Mouse (Mus musculus): ENCODE data around the gene Dppa5a.

Gene Dppa5a

DNA sequence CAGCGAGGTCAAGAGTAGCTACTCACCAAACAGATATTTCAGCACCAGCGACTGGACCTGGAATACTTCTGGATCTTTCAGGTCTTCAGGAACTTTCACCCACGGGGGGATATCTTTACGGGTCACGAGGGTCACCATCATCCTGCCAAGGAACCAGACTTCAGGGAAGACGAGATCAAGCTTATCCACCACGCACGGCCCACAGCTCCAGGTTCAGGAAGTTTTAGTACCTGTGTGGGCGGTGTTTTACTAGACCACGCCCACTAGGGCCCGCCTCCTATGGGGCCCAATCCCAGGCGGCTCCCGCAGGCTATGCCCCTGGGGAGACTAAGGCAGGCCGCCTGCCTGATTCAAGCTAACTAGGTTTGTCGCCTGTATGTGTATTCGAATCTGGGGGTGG is at the start of gene Dppa5a:
Gene Dppa5a (minus strand): TSS at position 219 of the 400 bp plus-strand sequence.
- peak; percentile 1 for DNase-seq

DNA sequence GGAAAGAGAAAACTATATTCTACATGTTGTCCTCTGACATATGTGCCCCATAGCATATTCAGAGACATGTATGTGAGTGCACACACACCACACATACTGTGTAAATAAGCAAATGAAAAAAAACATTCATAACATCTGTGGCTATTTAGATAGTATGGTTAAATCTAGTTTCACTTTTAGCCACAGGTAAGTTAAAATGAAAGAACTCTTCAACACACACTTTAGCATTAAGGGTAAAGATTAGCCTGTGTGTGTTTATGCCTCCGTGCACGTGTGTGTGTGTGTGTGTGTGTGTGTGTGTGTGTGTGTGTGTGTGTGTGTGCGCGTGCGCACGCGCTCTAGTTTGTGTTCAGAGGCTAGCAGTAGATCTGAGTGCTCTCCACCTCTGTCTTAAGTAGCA is 33.6 kb upstream of the Dppa5a start:
- no peak for DNase-seq

DNA sequence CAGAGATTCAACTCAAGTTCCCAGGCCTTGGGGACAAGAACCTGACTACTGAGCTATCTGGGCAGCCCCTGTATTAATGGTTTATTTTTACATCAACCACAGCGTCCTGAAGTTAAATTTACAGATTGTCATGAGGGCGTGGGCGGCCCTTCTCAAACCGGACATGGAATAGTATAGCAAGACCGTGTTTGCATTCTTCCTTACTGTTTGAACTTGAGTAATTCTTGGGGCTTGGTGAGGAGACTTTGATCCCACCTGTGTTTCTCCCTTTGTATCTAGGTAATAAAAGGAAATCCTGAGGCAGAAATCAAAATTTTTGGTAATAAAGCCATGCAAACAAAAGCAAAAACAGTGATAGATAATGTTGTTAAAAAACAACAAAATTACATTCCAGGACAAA is 32.6 kb upstream of the Dppa5a start:
- no peak for DNase-seq

DNA sequence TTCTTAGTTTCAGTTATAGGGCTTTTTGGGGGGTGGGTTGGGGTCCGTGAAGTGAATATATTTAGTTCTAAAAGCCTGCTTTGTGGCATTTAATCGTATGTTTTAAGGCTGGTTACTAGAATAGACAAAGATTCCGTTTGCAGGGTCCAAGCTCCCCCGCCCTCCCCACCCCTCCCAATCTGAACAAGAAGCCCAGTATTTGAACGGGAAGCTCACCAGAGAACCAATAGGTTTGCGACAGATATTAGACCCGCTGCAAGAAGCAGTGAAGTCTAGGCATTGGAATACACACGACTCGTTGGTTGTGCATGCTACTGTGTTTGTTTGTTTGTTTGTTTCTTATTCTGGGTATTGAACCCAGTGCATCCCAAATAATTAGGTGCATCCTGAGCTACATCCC is 28.5 kb upstream of the Dppa5a start:
- no peak for DNase-seq

DNA sequence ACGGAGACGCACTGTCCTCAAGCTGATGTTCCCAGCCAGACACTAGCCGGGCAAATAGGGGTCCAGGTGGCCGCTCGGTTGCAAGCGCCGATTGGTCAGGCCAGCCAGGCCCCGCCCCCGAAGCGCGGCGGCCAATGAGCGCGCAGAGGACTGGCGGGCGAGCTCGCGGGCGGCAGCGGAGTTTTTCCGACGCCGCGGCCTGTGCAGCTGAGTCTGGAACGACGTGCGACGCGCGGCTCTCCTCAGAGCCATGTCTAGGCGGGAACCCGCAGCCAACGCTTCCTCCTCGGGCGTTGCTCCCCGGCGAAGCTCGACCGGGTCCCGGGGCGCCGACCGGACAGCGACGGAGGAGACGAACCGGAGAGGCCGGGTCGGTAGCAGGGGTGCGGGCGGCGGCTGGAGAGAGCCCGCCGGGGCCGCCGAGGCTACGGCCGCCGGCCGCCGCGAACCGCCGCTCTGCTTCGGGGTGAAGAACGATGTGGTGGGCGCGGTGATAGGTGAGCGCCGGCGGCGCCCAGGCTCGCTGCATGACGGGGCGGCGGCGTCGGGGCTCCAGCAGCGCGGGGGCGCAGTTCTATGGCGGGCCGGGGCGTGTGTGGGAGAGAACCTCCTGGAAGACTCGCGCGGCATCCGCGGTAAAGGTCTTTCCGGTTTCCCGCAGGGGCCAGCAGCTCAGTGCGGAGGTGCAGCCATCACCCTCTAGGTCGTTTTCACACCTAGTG is 27.8 kb upstream of the Dppa5a start, which contains the start of gene Ddx43:
Gene Ddx43 (plus strand): TSS at position 148 of the 722 bp plus-strand sequence.
- no peak for DNase-seq

DNA sequence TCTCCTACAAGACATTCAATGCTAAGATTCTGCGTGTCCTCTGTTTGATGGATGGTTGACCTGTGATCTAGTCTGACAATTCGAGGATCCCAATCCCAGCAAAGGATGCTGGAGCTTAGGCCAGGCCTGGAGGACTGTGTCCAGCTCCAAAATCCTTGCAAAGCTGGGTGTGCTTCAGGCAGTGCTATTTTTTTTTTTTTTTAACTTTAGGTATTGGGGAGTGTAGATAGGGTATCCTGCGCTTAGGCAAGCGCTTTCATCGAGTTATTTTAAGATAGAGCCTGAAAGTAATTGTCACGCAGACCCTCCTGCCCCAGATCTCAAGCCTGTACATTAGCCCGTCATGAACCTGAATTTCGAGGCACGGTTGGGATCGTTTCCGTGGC is 27.3 kb upstream of the Dppa5a start:
- DNase-seq: no peak

DNA sequence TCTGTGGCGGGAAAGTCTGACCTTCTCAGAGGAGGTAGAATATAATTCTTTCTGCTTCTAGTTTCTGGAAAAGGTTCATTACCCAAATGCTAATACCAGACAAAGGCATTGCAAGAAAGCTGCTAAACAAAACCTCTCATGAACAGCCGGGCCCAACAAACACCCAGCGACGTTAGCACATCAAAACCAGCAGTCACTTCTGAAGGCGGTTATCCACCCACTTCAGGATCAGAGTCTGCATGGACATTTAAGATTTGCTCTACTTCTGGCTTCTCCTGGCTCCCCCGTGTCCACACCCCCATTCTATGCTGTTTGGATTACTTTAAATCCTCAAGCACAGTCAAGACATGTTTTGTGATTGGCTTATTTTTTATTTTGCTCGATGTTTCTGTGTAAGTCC is 26.6 kb upstream of the Dppa5a start:
- DNase-seq: no peak

DNA sequence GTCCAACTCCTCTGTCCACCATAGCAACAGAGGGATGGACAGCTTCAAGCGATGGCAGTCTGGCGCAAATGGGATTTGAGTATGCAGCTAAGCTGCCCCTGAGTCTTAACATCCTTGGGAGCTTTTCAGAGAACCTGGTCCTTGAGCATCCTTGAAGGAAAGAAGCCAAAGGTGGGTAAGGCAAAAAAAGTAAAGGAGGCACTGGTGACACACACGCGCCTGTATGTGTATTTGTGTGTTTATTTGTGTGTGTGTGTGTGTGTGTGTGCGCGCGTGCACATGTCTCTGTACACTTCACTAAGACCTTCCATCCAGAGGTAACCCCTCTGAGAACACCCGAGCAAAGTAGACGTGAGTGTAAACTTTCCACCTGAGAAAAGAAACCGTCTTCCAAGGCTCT is 25.8 kb upstream of the Dppa5a start:
- no peak for DNase-seq

DNA sequence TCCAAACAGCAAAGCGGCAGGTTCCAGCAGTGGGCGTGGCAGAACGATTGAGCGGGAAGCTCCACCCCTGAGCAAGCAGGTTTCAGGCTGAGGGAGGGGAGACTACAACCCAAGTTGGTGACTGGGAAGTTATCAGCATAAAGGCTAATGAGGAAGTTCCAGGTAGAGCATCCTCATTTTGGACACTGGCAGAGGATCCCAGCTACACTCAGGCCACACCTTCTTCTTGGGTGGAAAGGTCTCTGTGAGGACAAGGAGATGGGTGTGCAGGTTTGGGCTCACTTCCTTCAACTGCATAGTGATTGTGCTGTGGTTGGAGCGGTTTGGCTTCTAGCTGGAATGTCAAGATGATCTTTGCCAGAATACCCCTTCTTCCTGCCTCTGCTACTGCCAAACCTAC is 22.0 kb upstream of the Dppa5a start:
- no peak for DNase-seq

DNA sequence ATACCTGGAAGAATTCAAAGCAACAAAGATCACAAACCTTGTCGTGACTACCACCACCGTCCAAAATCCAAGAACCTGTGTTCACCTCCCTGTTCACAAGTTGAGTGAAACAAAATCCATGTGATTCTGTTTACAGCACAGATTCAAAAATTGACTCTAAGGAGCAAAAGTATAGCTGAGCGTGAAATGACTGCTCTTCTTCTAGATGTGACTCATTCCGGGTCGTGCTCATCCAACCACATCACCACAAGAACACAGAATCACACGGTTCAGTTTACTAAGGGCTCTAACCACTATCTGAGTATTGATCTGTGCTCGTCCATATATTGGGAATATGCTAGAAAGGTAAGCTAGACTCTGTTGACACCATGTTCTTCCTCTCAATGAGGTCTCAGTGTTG is 19.0 kb upstream of the Dppa5a start:
- DNase-seq: no peak

DNA sequence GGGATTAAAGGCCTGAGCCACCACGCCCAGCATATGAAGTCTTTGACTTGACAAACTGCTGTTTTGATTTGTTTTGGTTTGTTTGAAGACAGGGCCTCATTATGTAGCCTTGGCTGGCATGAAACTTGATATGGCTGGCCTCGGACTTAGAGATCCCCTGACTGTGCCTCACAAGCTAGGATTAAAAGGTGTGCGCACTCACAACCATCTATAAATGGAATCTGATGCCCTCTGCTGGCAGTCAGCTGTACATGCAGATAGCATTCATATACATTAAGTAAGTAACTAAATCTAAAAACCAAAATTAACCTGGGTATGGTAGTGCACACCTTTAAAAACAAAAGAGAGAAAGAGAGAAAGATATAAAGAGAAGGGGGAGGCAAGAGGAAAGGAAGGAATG is 17.9 kb upstream of the Dppa5a start:
- DNase-seq: no peak

DNA sequence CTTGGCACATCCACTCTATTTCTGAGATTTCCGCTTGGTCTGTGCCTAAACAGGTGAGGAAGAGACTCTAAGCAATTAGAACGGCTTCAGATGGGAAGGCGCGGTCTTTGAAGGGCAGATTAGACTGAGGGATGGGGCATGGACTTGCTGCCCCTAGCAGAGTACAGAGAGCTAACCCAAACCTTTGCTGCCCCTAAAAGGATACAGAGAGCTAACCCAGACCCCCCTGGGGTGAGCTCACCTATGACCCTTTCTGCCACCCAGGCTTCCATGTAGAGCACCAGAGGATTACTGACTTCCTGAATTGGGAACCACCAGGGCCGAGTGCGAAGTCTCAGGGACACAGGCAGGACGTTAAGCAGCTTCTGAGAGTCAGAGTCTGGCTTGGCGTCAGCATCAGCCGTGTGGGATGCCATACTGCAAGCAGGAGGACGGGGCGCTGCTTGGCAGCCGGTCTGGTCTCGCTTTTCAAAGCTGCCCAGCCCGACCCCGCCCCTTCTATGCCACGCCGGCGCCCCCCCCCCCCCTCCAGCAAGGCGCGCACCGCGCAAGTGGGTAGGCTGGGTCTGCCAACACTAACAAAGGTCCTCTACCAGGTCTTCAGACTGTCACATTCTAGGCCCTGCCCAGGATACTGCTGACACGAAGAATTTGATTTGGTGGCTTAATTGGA is 10.3 kb upstream of the Dppa5a start, which contains the start of gene Ooep:
Gene Ooep (minus strand): TSS at position 613 of the 673 bp plus-strand sequence.
- DNase-seq: no peak

DNA sequence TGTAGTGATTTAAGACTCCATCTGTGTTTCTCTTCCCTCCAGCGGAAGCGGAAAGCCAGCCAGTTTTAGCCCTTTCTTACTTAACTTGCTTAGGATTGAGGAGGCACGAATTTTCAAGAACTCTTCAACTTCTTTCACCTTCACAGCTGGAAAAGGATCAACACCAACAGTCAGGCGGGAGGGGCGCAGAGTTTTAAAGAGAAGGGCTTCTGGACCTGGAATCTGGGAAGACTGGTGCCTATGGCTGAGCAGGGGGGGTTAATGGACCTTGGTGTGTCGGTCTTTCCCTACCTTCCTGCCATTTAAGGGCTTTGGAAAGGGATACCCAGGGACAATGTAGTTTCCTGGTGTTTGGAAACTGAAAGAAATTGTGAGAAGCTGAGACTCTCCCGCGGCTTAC is 9.6 kb upstream of the Dppa5a start:
- no peak for DNase-seq

DNA sequence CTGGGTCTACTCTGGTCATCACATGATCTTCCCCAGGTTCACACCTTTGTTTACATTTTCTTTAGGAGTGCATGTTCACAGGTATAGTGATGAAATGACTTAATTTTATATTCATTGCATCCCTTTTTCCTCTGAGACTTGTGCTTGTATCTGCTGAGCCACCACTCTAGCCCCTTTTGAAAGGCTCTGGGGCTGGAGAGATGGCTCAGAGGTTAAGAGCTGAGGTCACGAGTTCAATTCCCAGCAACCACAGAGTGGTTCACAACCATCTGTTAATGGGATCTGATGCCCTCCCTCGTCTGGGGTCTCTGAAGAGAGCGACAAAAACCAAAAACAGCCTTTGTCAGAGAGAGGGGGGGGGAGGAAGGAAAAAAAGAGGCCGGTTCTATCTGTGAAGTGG is 7.5 kb upstream of the Dppa5a start:
- DNase-seq: no peak

DNA sequence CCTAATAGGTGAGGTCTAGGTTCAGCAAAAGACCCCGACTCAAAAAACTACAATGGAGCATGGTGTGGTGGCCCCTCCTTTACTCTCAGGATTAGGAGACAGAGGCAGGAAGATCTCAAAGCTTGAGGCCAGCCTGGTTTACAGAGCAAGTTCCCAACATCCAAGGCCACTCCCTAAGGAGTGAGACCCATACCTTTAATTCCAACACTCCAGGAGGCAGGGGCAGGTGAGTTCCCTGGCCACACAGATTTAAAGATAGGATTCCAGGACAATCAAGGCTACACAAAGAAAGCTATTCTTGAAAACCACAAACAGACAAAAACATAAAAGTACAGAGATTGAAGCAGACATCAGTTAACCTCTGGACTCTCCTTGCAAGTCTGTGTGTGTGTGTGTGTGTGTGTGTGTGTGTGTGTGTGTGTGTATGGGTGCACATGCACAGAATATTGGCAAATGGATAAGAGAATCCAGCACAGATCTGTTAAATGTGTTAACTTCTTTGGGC is 7.0 kb upstream of the Dppa5a start:
- no peak for DNase-seq

DNA sequence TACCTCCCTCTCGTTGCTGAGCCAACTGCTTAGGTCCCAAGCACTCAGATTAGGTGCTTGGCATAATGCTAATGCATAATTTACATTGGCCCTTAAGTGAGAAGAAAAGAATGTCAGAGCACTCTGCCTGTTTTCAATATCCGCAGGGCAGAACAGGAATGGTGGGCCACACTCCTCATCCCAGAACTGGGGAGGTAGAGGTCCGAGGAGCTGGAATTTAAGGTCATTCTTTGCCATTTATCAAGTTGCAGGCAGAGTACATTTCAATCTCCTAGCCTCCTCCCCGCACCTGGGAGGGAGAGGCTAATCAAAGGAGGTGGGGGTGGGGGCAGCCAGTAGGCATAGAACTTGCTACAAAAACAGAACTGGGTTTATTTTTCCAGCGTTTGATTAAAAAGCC is 6.4 kb upstream of the Dppa5a start:
- DNase-seq: no peak

DNA sequence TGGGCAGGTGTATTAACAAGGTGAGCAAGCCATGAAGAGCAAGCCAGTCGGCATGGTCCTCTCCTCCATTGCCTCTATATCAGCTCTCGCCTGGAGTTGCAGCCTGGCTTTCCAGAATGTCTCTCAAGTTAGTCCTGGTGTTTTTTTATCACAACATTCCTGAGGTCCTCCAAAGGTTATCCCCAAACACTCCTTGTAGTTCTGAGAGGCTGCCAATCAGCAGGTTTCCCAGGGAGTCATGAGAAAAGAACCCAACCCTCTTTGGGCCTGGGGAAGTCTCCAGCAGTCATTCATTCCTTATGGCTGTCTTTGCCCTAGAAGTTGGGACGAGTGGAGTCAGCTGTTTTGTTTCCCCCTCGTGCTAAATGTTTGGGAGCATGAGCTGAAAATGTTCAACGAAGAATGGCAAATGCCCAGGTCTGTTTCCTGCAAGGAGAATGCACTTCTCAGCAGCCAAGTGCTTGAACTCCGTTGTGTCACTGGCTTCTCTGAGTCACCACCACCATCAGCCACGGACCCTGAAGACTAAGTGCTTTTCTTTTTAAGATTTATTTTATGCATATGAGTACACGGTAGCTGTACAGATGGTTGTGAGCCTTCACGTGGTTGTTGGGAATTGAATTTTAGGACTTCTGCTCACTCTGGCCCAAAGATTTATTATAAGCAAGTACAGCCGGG is 5.0 kb upstream of the Dppa5a start:
- no peak for DNase-seq

DNA sequence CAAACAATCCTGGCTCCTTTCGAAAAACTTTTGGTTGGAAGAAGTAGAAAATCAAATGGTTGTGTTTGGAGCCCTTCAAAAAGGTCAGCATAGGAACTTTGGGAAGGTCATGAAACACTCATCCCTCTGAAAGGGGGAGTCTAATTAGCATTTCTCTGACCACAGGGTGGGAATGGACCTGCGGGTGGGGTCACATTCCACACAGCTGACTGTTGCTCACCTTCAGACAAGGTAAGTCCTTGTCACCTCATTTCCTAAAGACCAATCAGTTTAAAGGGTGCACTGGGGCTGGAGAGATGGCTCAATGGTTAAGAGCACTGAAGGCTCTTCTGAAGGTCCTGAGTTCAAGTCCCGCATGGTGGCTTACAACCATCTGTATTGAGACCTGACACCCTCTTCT is 3.5 kb upstream of the Dppa5a start:
- DNase-seq: no peak

DNA sequence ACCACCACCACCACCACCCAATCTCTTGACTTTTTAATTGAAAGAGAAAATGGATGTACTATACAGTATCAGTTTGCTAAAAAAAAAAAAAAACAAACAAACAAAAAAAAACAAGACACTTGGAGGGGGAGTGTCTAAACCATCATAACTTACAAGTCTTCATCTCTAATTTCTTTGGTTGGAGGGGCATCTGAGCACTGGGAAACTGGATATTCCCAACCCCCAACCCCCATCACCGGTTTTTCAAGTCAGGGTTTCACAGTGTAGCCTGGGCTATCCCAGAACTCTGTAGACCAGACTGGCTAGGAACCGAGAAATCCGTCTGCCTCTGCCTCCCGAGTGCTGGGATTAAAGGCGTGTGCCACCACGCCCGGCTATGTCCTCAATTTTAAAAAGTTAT is 1.8 kb upstream of the Dppa5a start:
- no peak for DNase-seq

DNA sequence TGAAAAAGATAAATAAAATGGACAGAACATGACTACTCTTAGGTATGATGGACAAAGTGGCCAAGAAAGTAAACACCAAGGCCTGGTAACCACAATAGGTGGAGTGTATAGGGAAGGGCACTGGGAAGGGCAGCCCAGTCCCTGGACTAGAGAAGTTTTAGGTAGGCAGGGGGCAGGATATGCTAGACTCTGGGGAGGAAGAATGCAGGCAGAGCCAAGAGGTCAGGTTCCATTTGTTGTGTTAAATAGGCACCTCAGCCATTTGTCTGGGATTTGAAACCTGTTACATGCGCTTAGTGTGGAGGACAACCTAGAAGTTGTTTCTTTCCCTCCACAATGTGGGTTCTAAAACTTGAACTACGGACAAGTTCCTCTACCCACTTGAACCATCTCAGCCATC is 1.4 kb upstream of the Dppa5a start:
- DNase-seq: no peak

DNA sequence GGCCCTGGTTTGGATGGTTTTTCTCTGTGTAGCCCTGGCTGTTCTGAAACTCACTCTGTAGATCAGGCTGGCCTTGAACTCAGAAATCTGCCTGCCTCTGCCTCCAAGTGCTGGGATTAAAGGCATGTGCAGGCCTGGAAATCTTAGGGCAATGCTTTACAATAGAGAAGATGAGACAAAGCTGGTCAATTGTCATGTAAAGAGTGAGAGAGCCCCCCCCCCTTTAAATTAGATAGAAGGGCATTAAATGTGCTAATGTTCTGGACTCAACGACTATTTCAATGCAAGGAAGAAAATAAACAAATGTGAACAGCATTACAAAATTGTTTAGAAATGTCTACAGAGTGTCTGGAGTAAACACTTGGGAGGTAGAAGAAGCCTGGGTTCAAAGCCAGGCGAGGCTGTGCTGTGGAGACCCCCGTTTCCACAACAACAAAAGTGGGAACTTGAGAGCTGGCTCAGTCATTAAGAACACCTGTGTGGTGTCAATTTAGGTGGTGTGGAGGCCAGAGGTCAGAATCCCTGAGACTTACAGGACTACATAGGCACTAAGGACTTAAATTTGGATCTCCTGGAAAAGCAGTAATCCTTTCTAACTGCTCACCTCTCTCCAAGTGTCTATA is 805 bp upstream of the Dppa5a start:
- DNase-seq: no peak

DNA sequence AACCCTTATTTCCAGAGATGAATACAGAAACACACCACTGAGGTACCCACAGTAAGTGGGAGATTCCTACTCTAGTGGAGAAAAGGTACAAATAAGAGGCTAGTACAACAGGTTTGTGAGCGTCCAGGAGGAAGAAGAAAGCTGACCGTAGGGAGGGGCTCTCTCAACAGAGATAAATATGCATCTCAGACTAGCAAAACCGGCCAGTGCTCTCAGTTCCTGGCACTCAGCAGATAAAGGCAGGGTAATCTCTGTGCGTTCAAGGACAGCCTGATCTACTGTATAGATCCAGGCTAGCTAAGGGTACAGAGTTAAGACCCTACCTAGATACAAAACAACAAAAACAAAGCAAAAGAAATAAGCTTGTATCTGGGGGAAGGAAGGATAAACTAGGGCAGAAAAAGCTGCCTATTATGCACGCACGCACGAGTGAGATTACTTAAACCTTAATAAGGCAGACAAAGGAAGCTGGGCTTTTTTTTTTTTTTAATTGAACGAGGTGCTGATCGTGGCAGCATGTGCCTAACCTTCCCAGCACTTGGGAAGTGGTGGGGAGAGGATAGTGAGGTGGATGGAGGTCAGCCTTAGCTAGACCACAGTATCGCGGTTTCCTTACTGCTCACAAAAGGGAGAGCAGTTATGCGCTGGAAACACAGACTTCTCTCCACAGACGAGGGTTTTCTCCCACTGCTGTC is 2.0 kb downstream of the Dppa5a start:
- no peak for DNase-seq

DNA sequence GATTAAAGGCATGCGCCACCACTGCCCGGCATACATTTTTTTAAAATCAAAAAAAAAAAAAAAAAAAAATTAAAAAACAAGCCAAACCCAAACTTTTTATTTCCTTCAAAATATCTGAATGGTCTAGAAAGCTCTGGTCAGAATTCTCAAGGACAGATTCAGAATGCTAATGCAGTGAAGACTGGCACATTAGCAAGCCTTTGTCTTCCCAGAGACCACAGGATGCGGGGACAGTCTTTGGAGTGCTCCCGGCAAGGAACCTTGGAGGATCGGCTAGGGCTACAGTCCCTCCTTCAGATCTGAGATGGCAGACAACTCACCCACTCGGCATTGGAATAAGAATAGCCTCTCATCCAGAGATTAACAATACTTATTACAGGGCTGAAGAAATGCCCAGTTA is 3.3 kb downstream of the Dppa5a start:
- DNase-seq: no peak

Measured in cerebellum, adult 9-11 months (tissue).